Mouse (Mus musculus) heart, postnatal 4 days (tissue): ENCODE data around the gene Atp13a5. TPM values are rescaled to one million over a fixed set of nuclear protein-coding genes. Genes with fewer than 3 reads are reported as not detected.

Experiments used
- DNase-seq: peaks from one replicate; pipeline ENCODE4 v3.0.0; 2021
- total RNA-seq, 2 experiments: library from RNA; stranded (reverse); gene quantifications; 2 replicates each; pipeline ENCODE4 v1.2.3; 2021

Atp13a5 gene
- total RNA-seq, result not detected

DNA sequence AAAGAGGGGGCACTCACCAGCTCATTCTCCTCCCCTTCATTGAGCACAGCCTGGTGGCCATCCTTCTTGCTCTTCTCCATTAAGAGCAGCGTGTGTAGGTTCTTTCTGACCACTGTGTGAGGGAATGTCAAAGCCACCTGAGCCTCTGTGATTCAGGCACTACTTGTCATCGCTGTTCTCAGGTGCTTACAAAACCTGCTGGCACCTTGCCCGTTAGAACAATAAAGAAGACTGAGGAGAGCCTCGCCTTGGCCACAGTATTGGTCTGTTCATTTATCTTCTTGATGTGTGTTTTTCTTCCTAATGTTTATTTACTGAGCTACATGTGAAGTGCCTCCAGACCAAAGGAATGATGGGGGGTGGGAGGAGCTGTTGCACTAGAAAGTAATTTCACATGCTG is at the start of gene Atp13a5:
TSS of gene Atp13a5 (minus strand) at position 275 of the 400 bp plus-strand sequence.
- no peak for DNase-seq

DNA sequence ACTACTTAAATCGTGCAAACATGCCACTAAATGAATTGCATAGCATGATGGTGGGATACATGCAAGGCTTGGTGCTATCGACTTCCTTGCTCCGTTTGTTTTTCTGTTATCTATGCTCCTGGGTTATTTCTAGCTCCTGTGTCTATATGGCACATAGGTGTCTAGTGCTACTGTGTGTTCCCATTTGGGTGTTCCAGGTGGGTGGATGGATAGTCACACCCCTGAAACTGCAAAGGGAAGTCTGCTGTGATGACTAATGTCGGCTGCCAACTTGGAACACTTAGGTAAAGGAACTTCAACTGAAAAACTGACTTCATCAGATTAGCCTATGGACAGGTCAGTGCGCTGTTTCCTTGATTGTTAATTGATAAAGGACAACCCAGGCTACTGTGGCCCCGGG is 36.3 kb upstream of the Atp13a5 start:
- no peak for DNase-seq

DNA sequence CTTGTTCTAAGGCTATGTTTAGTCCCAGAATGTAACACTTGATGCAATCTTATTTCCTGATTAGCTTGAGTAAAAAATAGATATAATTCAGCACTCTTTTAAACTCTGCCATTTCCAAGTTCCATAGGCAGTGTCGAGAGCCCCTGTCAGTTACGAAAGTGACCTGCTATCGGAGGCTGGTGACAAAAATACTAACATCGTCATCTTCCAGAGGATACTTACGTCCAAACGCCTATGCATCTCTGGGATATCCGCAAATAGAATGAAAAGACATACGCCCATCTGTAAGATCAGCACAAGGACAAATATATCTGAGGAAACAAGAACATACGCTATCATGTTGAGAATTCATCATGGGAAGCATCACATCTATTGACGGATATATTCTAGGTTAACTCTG is 28.8 kb upstream of the Atp13a5 start:
- no peak for DNase-seq

DNA sequence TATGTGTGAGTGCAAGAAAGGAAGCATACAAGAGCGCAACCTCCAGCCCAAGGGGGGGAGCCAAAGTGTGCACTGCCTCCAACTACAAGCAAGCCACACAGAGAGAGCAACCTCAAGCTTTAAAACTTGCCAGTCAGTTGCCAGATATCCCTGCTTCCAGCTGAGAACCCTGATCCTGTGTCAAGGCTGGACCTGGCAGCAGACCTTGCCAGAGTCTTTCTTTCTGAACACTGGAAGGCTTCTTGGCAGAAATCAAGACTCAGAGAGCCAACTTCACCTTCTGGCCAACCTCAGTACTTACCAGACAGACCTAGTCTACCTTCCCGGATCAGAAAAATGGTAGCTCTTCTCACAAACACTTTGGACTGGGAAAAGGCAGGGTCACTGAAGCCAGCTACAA is 20.5 kb upstream of the Atp13a5 start:
- no peak for DNase-seq

DNA sequence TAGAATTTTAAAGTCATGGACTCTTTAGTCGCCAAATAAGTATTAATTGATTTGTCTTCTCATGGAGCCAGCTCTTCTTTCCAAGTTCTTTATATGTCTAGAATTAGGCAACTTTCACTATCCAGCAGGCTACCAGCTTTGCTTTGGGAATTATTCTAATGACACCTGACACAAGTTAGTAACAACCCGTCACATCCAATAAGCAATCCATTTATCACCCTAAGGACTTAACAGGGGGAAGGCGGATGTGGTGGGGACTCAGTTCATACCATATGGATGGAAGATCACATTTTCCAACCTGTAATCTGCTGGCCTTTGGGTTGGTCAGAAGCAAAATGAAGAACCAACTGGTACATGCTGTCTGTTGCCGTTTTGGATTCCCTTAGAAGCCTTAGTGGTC is 6.2 kb upstream of the Atp13a5 start:
- no peak for DNase-seq

GRCm38 (mm10) chr16:29374636-29375035 is 3.9 kb downstream of the Atp13a5 start:
- no peak for DNase-seq

DNA sequence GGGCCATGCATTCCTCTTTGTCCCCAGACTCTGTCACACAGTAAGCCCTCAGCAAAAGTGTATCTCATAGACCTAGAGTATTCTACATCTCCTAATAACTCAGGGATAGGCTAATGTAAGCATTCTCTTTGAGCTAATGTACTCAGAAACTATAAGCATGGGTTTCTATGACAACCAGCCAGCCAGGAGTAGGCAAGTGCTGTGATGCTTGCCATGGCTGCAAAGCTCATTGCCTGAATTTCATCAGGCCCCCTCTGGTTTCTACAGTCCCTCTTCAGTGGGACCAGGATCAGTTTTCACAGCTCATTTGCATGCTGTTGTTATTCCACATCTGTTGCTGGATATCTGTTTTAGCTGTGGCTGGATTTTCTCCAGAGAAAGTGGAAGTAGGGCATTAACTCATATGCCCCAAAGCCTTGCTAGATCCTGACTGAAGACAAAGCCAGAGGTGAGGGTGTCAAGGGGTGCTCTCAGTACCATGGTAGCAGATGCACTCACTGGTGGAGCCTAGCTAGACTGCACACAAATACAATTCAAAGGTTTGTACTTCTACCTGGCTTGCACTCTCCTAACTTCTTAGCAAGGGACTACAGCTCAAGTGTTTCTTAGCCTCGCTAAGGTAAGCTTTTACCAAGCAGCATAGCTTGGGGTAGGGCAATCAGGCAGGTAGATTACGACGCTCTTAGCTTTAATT is 47.0 kb downstream of the Atp13a5 start:
- DNase-seq, result no peak

DNA sequence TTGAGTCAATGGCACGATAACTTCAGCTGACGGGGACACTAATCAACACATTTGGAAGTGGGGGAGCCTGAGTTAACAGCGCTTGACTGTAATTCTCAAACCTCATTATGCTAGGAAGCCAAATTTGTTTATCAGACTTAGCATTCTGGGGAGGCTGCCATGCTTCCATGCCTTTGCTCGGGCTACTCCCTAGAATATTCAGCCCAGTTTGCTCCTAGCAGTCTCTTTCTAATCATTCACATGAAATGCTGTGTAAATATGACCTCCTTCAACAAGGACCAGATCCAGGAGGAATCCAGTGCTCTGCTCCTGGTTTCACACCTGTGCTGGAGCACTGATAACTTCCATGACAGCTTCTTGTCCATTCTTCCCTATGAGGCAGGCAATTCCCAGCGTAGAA is 47.6 kb downstream of the Atp13a5 start:
- DNase-seq, result no peak

DNA sequence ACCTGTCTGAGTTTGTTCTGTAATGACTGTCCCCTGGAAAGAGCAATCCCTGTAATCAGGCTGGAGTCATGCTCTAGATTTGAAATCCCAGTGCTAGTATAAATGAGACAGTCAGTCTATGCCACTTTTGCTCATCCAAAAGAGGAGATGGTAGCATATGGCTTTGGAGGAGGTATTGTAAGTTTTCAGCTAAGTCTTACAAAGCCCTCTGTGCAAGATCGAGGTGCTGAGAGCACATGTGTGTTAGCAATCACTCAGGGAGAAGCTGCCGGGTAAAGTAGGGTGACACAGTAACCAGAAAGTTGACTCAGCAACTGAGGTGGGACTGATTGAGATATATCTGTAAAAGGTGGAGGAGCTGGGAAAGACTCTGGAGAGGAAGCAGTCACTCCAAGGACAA is 49.3 kb downstream of the Atp13a5 start:
- DNase-seq, result no peak

GRCm38 (mm10) chr16:29327910-29328309 is 50.6 kb downstream of the Atp13a5 start:
- no peak for DNase-seq

- DNase-seq, result no peak
These were observed 53.2 kb downstream of the Atp13a5 start for GRCm38 (mm10) chr16:29325233-29325919.

DNA sequence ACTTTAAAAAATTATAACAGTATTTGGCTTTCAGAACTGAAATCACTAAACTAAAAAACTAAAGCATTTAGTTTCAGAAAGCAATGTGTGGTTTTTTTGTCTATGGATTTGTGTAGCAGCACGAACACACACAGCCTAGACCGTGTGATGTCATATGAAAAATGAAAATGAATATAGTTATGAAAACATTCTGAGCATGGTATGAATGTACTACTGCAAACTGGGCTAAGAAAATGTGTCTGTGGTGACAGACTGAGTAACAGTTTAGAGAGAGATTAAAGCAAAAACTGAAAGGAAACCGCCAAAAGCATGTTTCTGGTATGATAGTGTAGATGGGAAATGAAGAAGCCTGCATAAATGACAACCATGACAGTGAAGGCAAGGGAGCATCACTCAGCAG is 57.8 kb downstream of the Atp13a5 start:
- no peak for DNase-seq

DNA sequence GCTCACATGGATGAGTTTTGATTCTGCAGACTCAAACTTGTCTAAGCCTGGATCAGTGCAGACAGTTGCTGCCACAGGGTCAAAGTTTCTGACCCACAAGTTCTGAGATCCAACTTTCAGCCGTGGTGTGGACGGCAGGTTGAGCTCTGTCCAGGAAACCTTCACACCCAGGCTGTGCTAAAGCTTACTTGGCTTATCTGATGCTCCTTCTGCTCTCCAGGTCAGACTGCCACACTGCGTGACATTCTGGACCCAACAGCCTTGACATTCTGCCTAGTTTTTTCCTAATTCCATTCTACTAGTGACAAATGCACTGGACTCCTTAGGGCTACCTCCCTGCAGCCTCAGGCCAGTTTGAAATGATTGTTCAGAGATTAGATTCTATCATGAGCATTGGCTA is 63.1 kb downstream of the Atp13a5 start:
- no peak for DNase-seq

DNA sequence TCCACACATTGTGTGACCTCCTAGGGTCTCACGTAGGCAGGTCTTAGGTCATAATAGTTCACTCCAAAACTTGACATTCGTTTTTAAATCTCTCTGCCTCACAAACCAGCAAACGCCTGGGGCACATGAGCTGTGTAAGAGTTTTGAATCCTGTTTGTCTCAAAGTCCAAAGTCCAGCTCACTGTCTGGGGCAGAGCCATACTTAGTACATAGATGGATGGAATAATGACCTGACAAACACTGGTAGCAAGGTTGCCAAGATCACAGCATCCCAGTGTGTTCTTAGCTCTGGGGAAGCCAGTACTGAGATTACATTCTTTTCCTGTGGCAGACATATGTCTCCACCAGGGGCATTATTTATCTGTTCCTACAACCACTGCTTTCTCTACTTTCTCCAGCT is 63.5 kb downstream of the Atp13a5 start:
- DNase-seq, result no peak

DNA sequence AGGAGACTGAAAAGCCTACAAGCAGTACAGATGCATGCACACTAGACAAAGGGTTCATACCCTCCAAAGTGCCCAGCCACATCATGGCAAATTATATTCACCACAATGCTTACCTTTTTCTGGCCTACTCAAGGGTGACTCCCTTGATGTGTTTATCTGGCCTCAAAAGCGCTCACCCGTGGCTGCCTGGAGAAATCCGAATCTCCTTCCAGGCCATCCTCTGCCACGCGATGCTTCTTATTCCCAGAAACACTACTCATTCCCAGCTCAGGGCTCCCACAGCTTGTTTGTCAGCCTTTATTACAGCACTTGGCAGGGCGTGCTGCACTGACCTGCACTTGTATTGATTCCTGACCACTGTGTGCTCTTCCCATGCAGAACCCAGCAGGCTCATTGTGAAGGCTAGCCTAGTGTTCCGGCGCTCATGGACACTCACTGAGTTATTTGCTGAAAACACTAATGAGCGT is 80.9 kb downstream of the Atp13a5 start:
- no peak for DNase-seq

- no peak for DNase-seq
These were observed 97.8 kb downstream of the Atp13a5 start for GRCm38 (mm10) chr16:29280691-29281090.

DNA sequence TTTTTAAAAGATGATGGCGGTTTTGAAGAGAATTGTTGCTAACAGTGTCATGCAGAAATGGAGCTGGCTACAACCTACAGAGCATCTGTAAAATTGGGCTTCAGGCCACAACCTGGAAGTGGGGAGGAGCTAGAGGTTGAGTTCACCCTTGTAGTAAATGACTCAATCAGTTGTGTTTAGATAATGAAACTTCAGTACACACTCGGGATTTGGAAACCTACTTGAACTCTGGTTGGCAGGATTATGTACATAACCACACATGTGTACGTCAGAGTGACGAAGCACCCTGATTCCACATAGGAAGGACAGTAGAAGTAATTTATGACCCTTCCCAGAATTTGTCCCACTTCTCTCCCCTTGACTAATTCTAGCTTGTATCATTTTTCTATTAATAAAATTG is 124.2 kb downstream of the Atp13a5 start:
- DNase-seq, result no peak

- DNase-seq, result no peak
These were observed 142.6 kb downstream of the Atp13a5 start for GRCm38 (mm10) chr16:29235951-29236350.

DNA sequence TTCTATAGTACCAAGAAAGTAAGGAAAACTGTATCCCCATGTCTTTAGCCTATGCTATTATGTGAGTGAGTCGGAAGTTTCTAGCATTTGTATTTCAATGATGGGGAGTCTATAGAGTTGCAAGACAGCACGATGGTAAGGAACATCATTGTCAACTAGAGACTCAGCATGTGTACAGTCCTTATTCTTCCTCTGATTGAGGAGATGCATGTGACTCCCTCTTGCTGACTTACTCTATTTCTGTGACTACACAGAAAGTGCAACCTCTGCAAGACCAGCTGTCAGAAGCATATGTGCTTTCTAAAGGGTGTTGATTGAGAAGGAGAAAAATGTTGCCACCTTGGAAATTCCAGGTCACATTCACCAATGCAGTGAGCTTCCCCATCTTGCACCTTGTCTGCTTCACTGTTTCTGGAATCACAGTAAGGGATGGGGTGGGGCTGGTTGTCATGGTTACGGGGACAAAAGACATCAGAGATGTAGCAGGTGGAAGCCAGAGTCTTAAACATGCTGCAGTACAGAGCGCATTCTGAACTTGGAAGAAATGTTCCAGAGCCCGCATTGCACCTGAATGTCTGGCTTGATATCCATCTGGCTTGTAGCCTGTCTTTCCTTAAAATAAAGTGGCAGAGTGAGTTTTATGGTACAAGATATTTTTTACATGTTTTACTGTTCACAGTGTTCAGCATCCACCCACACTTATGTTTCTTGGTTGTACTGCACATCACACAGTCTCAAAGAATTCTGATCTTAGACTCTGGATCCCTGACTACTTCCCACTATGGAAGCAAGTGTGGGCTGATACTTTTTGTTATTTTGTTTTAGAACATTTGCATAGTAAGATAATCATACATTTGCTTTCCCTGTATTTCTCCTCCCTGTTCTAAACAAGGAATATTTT is 161.9 kb downstream of the Atp13a5 start:
- no peak for DNase-seq

- peak; percentile 58 for DNase-seq
These were observed 168.7 kb downstream of the Atp13a5 start, which contains the start of gene Hrasls for GRCm38 (mm10) chr16:29209605-29210411. Gene Hrasls, plus strand, starts transcription at chr16:29209695.

- peak; percentile 19 for DNase-seq
These were observed 169.7 kb downstream of the Atp13a5 start for GRCm38 (mm10) chr16:29208841-29209240.

DNA sequence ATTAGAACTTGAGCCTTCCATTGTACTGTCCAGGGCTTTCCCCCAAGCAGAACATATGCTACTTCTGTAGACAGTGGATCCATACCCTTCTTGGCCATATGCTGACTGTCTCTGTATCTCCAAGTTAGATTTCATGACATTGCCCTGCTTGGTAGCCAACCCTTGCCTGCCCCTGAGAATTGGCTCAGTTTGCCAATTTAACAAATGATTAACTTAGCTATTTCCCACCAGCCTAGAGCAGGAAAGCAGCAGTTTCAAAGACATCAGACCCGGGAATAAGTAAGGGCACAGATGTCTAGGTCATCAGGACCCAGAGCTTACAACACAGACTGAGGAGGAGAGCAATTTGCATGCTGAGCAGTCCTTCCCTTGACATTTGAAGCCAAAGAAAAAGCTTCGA is 173.0 kb downstream of the Atp13a5 start:
- no peak for DNase-seq
